Mouse (Mus musculus): ENCODE data around the gene Mab21l3.
A peak's percentile ranks its signal among the peaks of the same experiment; 100 is the strongest.
"Not testable (repeated sequence)": the region's sequence is repeated elsewhere in the genome, so short reads cannot be mapped to it uniquely, and the experiment has no call there.

The Mab21l3 gene

DNA sequence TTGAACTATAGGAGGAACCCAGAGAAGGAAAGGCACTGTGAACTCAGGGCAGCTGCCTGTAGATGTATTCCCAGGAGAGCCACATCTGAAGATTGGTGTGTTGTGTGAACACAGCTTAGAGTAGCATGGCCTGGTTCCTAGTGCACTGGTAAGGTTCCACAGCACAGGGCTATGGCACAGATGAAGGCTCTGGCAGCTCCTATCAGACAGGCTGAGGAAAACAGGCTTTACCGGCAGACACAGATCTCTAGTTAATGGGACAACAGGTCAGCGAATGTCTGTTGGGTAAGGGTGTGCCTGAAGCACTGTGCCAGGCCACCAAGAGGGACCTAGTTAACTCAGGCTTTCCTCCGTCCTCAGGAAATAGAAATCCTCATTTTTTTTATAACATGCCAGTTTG, 11.8 kb downstream of the Mab21l3 start:
- no peak for DNase-seq

- no peak for DNase-seq
Observed at GRCm38 (mm10) chr3:101836532-101836931, 12.2 kb downstream of the Mab21l3 start.

DNA sequence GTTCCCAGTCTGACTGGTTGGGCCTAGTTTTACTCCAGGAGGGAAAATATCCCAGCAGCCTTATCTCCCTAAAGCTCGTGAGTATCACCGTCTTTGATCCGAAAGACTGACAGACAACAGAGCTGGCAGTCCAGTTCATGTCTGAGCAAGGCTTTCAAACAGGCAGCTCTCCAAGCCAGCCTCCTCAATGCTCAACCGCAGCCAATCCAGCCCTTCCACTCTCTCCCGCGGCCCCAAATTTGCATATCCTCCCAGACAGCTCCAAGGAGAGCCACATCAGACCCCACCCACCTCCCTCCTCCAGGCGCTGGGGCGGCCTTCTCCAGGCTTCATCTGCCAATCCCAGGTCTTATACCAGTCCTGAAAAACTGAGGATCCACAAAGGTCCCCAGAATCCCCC, 12.7 kb downstream of the Mab21l3 start:
- peak; percentile 87 for DNase-seq

- DNase-seq, result peak; percentile 61
Observed at GRCm38 (mm10) chr3:101831189-101831858, 17.4 kb downstream of the Mab21l3 start.

DNA sequence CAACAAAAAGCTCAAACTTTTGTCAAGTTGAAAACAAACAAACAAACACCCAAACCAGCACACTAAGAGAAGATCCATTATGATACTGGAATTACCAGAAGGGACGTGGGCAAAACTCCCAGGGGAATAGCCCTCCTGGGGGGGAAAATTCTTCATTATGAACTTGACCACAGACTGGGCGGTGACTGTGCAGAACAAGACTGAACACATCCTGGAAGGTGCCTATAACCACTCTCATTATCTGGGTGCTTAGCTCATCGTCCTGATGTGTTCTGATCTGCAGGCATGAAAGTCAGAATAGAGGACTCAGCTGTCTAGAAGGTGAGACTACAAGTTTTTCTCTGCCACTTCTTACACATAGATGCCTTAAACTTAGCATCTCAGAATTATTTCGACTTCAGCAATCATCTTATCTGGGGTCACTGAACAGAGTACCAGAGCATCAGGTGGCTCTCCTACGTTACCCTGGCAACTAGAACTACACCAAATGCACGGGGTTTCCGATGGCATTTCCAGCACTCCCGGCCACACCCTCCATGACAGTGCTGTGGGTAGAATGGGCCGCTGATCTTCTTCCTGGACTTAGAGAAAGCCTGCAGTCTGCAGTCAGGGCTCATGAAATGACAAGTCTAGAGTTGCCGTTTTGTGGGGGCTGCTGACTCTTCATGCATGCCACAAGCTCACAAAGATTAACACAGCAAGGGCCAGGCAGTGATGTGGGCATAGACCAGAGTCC, 18.7 kb downstream of the Mab21l3 start:
- no peak for DNase-seq

DNA sequence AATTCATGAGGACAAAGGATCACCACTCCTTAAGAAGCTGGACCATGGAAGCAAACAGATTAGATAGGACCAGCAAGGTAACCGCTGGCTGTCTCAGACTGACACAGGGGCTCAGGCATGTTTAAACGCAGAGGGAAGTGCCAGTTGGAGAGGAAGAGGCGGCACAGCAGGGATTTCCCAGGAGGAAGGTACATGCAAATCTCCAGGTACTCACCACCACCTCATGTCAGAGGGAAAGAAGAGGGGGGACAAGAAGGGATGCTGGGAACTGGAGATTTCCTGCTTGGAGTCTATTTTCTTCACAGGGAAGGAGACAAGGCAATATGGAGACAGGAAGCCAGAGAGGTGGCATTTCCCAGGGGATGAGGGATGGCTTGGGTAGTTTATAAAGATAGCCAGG, 20.2 kb downstream of the Mab21l3 start:
- no peak for DNase-seq

DNA sequence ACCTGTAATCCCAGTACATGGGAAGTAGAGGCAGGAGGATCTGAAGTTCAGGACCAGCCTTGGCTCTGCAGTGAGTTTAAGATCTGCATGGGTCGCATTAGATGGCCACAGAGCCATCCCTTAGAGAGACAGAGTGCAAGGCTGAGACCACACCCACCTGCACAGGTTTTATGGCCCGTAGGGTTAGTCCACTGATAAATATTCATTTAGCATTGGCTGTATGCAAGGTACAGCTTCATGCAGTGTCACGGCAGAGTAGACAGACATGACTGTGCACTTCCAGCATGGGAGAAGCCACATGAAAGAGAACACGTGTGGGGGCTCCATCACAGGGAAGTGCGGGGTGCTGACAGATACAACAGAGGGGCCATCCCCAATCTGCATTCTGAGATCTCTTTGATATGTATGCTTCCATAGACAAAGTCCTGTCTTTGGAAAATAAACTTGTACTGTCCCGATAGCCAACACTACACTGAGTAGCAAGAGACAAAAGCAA, 21.5 kb downstream of the Mab21l3 start:
- no peak for DNase-seq

GRCm38 (mm10) chr3:101824338-101824737, 24.4 kb downstream of the Mab21l3 start:
- no peak for DNase-seq

DNA sequence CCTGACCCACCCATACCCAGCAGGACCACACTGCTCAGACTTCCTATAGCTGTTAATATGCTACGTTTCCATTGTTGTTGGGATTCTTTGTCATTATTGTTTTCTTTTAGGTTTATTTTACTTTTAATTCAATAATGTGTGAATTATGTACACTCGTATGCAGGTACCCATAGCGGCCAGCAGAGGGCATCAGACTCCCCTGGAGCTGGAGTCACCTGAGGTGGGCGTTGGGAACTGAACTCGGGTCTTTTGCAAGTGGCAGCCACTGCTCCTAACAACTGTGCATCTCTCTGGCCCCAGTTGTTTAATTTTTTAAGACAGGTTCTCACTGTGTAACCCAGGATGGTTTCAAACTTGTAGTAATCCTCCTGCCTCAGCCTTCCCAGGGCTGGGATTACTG, 26.7 kb downstream of the Mab21l3 start:
- no peak for DNase-seq

- not testable (repeated sequence) for DNase-seq
Observed at GRCm38 (mm10) chr3:101820708-101821107, 28.1 kb downstream of the Mab21l3 start.

DNA sequence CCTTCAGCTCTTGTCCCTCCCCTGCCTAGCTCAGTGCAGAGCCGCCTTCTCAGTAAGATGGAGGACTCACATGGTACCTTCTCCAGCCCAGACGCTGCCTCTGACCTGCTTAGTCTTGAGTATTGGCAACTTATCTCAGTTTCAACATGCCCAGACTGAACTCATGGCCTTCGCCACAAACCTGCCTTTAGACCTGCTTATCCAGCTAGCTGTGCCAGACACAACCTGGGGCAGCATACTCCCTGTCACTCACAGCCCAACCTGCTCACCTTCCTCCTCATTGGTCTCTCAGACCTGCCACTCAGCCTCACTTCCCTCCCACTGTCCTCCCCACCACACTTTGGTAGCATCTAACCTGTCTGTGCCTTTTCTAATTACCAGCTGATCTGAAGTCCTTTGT, 32.8 kb downstream of the Mab21l3 start:
- no peak for DNase-seq

DNA sequence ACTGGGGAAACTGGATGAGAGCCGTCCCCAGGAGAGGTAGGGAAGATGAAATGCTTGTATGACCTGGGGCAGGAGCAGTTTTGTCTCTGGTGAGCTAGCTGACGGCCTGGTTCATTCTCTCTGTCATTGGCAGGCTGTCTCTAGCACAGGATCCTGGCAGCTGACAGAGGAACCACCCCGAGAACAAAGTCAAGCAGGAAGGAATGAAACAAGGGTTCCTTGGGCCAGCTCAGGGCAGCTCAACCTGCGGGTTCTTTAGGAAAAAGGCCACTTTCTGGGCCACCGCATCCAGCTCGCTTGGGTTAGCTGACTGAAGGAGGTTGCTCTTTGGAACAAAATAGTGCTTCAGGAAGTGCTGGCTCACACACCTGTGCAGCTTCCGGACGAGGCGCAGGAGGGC, 34.0 kb downstream of the Mab21l3 start:
- no peak for DNase-seq

DNA sequence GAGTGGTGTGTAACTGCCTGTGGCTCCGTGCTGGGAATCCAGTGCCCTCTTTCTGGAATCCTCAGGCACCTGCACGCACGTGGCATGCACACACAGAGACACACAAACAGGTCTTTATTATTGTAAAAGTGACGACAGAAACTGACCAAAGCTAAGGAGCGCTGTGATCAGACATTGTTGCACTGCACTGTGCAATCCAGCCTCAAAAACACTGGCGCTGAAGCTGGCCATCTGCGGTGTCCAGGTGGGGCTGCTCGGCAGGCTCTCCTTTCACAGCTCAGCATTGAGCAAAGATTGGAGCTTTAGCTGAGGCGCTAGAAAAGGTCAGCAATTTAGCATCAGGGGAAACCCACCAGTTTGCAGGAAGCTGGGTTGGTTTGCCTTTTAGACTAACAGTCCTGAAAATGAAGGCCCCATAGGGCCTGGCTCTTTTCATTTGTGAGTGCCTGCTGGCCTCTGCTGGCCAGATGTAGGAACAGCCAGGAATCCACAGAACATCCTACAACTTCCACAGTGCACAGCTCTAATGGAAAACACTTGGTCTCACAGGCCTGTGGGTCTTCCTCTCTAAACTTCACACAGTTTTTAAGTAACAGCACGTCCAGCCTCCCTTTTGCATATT, 36.3 kb downstream of the Mab21l3 start:
- DNase-seq, result peak; percentile 78

DNA sequence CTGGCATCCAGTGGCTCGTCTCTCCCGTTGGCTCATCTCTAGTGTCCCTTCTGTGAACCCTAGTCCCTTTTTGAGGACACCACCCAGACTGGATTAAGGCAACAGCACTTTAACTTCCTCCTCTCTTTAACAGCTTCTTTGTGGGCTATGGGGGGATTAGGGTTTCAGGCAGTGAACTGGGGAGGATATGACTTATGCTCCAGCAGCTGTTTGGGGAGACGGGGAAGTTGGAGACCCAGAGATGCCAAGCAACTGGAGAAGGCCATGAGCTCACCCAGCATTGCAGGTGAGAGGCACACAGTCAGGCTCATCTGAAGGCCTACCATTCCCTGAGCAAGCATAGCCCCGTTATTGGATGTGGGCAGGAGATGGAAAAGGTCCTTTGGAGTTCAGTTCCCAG, 36.8 kb downstream of the Mab21l3 start:
- DNase-seq, result no peak

- DNase-seq, result no peak
Observed at GRCm38 (mm10) chr3:101807646-101808045, 41.1 kb downstream of the Mab21l3 start.

DNA sequence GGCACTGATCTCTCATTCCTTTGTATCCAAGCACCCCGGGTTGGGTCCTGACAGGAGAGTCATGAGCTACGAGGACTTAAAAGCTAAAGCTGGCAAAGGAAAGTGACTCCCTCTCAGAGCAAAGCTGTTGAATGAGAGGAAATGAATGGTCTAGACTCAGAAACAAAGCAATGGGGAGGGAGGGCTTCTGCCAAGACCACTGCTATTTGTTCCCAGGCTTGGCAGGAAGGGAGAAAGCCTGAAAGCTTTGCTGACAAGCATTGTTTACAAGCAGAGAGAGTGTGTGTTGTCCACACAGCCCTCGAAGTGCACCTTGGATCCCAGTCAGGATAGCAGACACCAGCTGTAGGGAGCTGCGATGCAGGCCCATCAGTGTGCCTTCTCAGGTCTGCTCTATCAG, 41.8 kb downstream of the Mab21l3 start:
- DNase-seq, result peak; percentile 24

DNA sequence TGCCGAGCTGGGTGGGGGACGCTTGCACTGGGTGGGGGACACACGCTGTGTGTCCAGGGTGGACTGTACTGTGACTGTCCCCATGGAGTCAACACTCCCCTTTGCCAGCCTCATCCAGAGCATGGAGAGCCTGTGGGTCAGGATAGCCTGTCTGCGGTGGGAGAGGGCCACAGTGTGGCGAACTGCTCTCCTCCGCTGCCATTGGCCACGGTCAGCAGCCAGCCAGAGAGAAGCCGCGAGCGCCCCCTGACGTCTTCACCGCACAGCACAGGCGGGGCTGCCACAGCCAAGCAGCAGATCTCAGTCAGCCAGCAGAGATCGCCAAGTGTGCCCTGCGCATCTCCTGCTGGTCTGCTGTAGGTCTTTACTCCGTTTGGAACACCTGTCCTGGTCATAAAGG, 42.6 kb downstream of the Mab21l3 start:
- peak; percentile 93 for DNase-seq

DNA sequence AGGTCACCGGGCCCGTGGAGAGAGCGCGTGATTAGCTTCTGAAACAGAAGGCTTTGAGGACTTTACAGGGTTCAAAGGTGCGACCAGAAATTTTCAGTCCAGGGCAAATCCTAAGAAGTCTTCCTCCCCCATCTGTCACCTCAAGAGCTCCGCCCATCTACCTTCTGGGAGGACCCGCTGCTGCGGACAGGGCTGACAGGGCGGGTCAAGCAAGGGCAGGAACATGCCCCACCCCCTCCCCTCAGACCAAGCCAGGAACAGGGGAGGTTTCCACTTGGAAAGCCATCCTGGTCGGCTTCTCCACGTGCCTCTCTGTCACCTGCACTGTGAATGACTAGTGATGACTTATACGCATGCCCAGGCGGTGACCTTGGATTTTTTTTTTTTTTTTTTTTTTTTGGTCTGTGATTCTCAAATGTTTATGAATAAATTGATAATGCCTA, 43.2 kb downstream of the Mab21l3 start:
- peak; percentile 58 for DNase-seq

- no peak for DNase-seq
Observed at GRCm38 (mm10) chr3:101804971-101805561, 43.7 kb downstream of the Mab21l3 start.

- no peak for DNase-seq
Observed at GRCm38 (mm10) chr3:101804331-101804730, 44.4 kb downstream of the Mab21l3 start.

DNA sequence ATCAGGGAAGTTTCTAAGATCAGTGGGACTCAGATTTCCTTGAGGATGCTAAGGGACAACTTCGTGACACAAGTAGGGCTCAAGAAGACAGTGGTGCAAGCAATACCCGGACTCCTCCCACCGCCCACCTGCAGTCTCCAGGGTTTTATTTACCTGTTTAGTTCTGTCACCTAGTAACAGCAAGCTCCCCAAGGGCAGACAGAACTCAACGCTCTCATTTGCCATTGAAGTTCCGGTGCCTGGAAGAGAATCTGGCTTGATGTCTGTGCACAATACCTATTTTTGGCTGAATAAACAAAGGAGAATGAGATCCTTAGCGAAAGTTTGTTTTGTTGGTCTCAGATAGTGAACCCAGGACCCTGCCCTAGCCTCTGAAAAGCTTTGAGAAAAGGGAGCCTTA, 45.0 kb downstream of the Mab21l3 start:
- peak; percentile 20 for DNase-seq

- DNase-seq, result no peak
Observed at GRCm38 (mm10) chr3:101802746-101803145, 46.0 kb downstream of the Mab21l3 start.

- no peak for DNase-seq
Observed at GRCm38 (mm10) chr3:101800596-101801018, 48.2 kb downstream of the Mab21l3 start.

Data from lung, postnatal 36 days (tissue).